In genomic region chr3:108164807-108165206, GRCm38 (mm10) we compare ENCODE assay signal across 7 mouse cellular contexts. TPM values are rescaled to one million over a fixed set of nuclear protein-coding genes. Genes with fewer than 3 reads are reported as not detected.
A peak's percentile ranks its signal among the peaks of the same experiment; 100 is the strongest.
DNase-seq lines count a peak whose midpoint lies in the region; ATAC-seq lines count a peak whose summit lies in the region.

No protein-coding gene starts in this region.

- intact Hi-C loops in gastrocnemius, postnatal 14 days (cut with DNase I; ENCODE audit: low total_unique reads), result loop anchor here (5.0 kb wide), 1 partner anchor 37 kb away; the partner anchor contains the start of gene Cyb561d1
- intact Hi-C loops in left cerebral cortex, postnatal 10 days (cut with DNase I), result loop anchor here (5.0 kb wide), 2 partner anchors 37 to 107 kb away; partner anchors contain the start of gene Cyb561d1

- peak; percentile 86 for DNase-seq in adipocyte (ENCODE audit: low spot score)
- peak; percentile 91 for DNase-seq in embryo, embryonic 10 days (ENCODE audit: low spot score)
- peak; percentile 78 for DNase-seq in gastrocnemius, postnatal 14 days
- DNase-seq in left cerebral cortex, postnatal 10 days (ENCODE audit: extremely low spot score in 1 of 2, low spot score in 2 of 2), result peak; percentile 75 to 91
- peak; percentile 87 for DNase-seq in mesoderm, embryonic 11.5 days (ENCODE audit: low read depth, low spot score)
- peak; percentile 76 for DNase-seq in skeletal muscle tissue, adult 2 months (ENCODE audit: low read depth, low spot score)

- ATAC-seq in inflammation-experienced regulatory T-cells, adult 6 months, result peak; percentile 80

RNA-seq across cellular contexts. Expression of gene Gpr61, which starts 10.1 kb away (rescaled TPM):
- under 1 TPM in 1 of 2 experiments, not detected in 1; 0.18 TPM for total RNA-seq in gastrocnemius, postnatal 14 days (2021)
- not detected for polyA plus RNA-seq in inflammation-experienced regulatory T-cells, adult 6 months (2017; shearing (Covaris generic))
- 10 to 100 TPM; 20.4 to 21.3 TPM for total RNA-seq in left cerebral cortex, postnatal 10 days (2021)

RNA-seq across cellular contexts. Expression of gene Gnai3, which starts 18.9 kb away (rescaled TPM):
- total RNA-seq in gastrocnemius, postnatal 14 days (2021), result 10 to 100 TPM; 17.7 to 22.6 TPM
- 100 to 1,000 TPM in 1 of 3 experiments, 10 to 100 TPM in 2; 90.7 to 140 (median 97.6) TPM for polyA plus RNA-seq in inflammation-experienced regulatory T-cells, adult 6 months (2017; shearing (Covaris generic))
- total RNA-seq in left cerebral cortex, postnatal 10 days (2021), result 10 to 100 TPM; 46.6 to 50.9 TPM

RNA-seq across cellular contexts. Expression of gene Amigo1, which starts 21.3 kb away (rescaled TPM):
- 10 to 100 TPM; 23.9 to 31.1 TPM for total RNA-seq in gastrocnemius, postnatal 14 days (2021)
- polyA plus RNA-seq in inflammation-experienced regulatory T-cells, adult 6 months (2017; shearing (Covaris generic)), result under 1 TPM; 0.33 to 0.53 (median 0.51) TPM
- 10 to 100 TPM; 36.4 to 38.5 TPM for total RNA-seq in left cerebral cortex, postnatal 10 days (2021)

RNA-seq across cellular contexts. Expression of gene Cyb561d1, which starts 36.2 kb away (rescaled TPM):
- total RNA-seq in gastrocnemius, postnatal 14 days (2021), result 1 to 10 TPM; 2.3 to 2.9 TPM
- 1 to 10 TPM; 6.6 to 7.3 (median 7.1) TPM for polyA plus RNA-seq in inflammation-experienced regulatory T-cells, adult 6 months (2017; shearing (Covaris generic))
- 10 to 100 TPM; 11.0 to 12.7 TPM for total RNA-seq in left cerebral cortex, postnatal 10 days (2021)

RNA-seq across cellular contexts. Expression of gene Atxn7l2, which starts 45.9 kb away (rescaled TPM):
- 1 to 10 TPM; 7.3 to 7.6 TPM for total RNA-seq in gastrocnemius, postnatal 14 days (2021)
- 1 to 10 TPM; 4.7 to 5.9 (median 5.6) TPM for polyA plus RNA-seq in inflammation-experienced regulatory T-cells, adult 6 months (2017; shearing (Covaris generic))
- 10 to 100 TPM; 22.2 to 24.8 TPM for total RNA-seq in left cerebral cortex, postnatal 10 days (2021)

Comparison
In these comparisons a context has a peak if more than half of its experiments do, and no peak if none do; other contexts are left out.
1. Peak in every context shown above with its lines: DNase-seq and ATAC-seq.
2. RNA of gene Gpr61, which starts 10.1 kb away (total RNA-seq): 20.4 to 21.3 TPM in left cerebral cortex, postnatal 10 days; 0.18 TPM in gastrocnemius, postnatal 14 days; every median in the first group is over 10 times any median in the second.